Mouse (Mus musculus): ENCODE data around the gene Morc2b. TPM values are rescaled to one million over a fixed set of nuclear protein-coding genes. Genes with fewer than 3 reads are reported as not detected.

Morc2b gene
- polyA plus RNA-seq, 1 experiment from 2014 or later: not detected

DNA sequence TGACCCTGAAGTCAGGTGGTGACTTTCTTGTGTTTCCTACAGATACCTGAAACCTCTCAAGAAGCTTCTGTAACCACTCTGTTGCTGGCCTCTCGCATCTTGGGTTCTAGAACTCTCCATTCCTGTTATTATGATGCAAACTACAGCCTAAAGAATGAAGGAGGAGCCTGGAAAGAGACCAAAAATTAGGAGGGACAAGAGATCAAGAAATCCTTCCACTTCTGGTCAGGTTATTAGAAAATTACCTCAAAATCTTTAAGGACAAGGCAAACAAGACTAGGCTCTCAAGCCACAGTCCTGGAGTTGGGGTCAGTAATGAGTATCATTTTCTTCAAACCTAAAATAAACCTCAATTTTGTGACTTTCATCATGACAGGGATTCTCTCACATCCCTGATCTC, 71.5 kb downstream of the Morc2b start, which contains the start of gene 4921501E09Rik:
4921501E09Rik (minus strand) TSS at position 101 of the 400 bp plus-strand sequence.
- no peaks in the 10 kb centered on the region for H3K27me3 ChIP-seq (ENCODE audit: control insufficient read depth, insufficient read depth, low read length)
- no peak within 1 kb of the TSS for H3K27ac ChIP-seq (ENCODE audit: low read depth, low read length)
- ATAC-seq (ENCODE audit: low FRiP score): no peak
- no peaks in the 10 kb centered on the region for H3K36me3 ChIP-seq (ENCODE audit: control insufficient read depth, insufficient read depth, low read length)
- no peak within 1 kb of the TSS for H3K4me3 ChIP-seq (ENCODE audit: low read depth, low read length)
- 52% methylated on average over 1 of the region's 1 CpGs for WGBS
- H3K9me3 ChIP-seq (ENCODE audit: control insufficient read depth, low read length): no peaks in the 10 kb centered on the region
- no peak within 1 kb of the TSS for H3K4me2 ChIP-seq
- no peak within 1 kb of the TSS for H3K9ac ChIP-seq (ENCODE audit: low read length)
- H3K4me1 ChIP-seq (ENCODE audit: control insufficient read depth, insufficient read depth, low read length): no peaks in the 10 kb centered on the region
- no peak for DNase-seq (ENCODE audit: low spot score, missing footprints)

Other genes with a start within 250 kb of the Morc2b start
- 9.7 and 11.0 TPM in 2 replicates for gene Zfp870, start 248.0 kb downstream of the Morc2b start, polyA plus RNA-seq (2014; fragmentation: Nextera tagmentation; extraction: Ambion mirVana)
- gene Cyp4f14, start 222.3 kb downstream of the Morc2b start, polyA plus RNA-seq (2014; fragmentation: Nextera tagmentation; extraction: Ambion mirVana): not detected in 2 replicates
- 2.0 and 2.2 TPM in 2 replicates for gene Cyp4f13, start 192.3 kb downstream of the Morc2b start, polyA plus RNA-seq (2014; fragmentation: Nextera tagmentation; extraction: Ambion mirVana)
- gene Zfp472, start 173.9 kb downstream of the Morc2b start, polyA plus RNA-seq (2014; fragmentation: Nextera tagmentation; extraction: Ambion mirVana): 14.4 and 15.6 TPM in 2 replicates
- gene Zfp952, start 146.6 kb downstream of the Morc2b start, polyA plus RNA-seq (2014; fragmentation: Nextera tagmentation; extraction: Ambion mirVana): 19.2 and 19.3 TPM in 2 replicates
- gene Zfp763, start 106.3 kb downstream of the Morc2b start, polyA plus RNA-seq (2014; fragmentation: Nextera tagmentation; extraction: Ambion mirVana): 22.8 and 25.4 TPM in 2 replicates
- not detected in 2 replicates for gene 4921501E09Rik, start 71.6 kb downstream of the Morc2b start, polyA plus RNA-seq (2014; fragmentation: Nextera tagmentation; extraction: Ambion mirVana)
- gene Zfp563, start 50.4 kb downstream of the Morc2b start, polyA plus RNA-seq (2014; fragmentation: Nextera tagmentation; extraction: Ambion mirVana): 10.7 and 14.1 TPM in 2 replicates
- not detected in 2 replicates for gene Olfr55, start 28.8 kb upstream of the Morc2b start, polyA plus RNA-seq (2014; fragmentation: Nextera tagmentation; extraction: Ambion mirVana)
- gene Olfr239, start 51.6 kb upstream of the Morc2b start, polyA plus RNA-seq (2014; fragmentation: Nextera tagmentation; extraction: Ambion mirVana): not detected in 2 replicates
- gene Olfr1564, start 82.0 kb upstream of the Morc2b start, polyA plus RNA-seq (2014; fragmentation: Nextera tagmentation; extraction: Ambion mirVana): 0.03 TPM in 1 of 2 replicates, not detected in the other
- 20.5 and 21.2 TPM in 2 replicates for gene Zfp955a, start 115.5 kb upstream of the Morc2b start, polyA plus RNA-seq (2014; fragmentation: Nextera tagmentation; extraction: Ambion mirVana)
- gene Olfr63, start 125.0 kb upstream of the Morc2b start, polyA plus RNA-seq (2014; fragmentation: Nextera tagmentation; extraction: Ambion mirVana): 0.01 and 0.06 TPM in 2 replicates
- gene Zfp955b, start 149.9 kb upstream of the Morc2b start, polyA plus RNA-seq (2014; fragmentation: Nextera tagmentation; extraction: Ambion mirVana): 9.8 and 9.9 TPM in 2 replicates
- gene Zfp81, start 219.2 kb upstream of the Morc2b start, polyA plus RNA-seq (2014; fragmentation: Nextera tagmentation; extraction: Ambion mirVana): 20.6 and 23.7 TPM in 2 replicates

Data from midbrain, embryonic 11.5 days (tissue).